Mouse (Mus musculus) ES-Bruce4 (cell line): Measurements from ENCODE around the gene Six4.

ENCODE experiments used
- CTCF ChIP-seq: IDR thresholded peaks from one replicate; pipeline ENCODE4 v1.8.1; 2011; ENCODE audit warnings: low read depth, low read length
- EP300 ChIP-seq: IDR thresholded peaks from 2 replicates; pipeline ENCODE4 v1.6.1; 2011; ENCODE audit warnings: low read depth, low read length; ENCODE audit not compliant: insufficient read depth
- POLR2A ChIP-seq: IDR thresholded peaks from one replicate; pipeline ENCODE4 v1.8.1; 2011; ENCODE audit warnings: low read length; ENCODE audit not compliant: insufficient read depth

GRCm38 (mm10) chr12:73050811-73051580, 62.3 kb downstream of the Six4 start:
- no peak for TF ChIP-seq EP300
- no peak for TF ChIP-seq CTCF
- TF ChIP-seq POLR2A = no peak
